Mouse (Mus musculus) stomach, postnatal 0 days (tissue): ENCODE measurements around the gene Rbms3.

Source experiments
- CTCF ChIP-seq: IDR thresholded peaks from 2 replicates; pipeline ENCODE4 v1.5.1; 2016; ENCODE audit warnings: antibody characterized with exemption, low read depth, mild to moderate bottlenecking, moderate library complexity
- EP300 ChIP-seq: optimal IDR thresholded peaks from 2 replicates; pipeline ENCODE3; 2016; ENCODE audit warnings: antibody characterized with exemption

- TF ChIP-seq CTCF (no peak), EP300 (no peak)
These were observed 926.6 kb downstream of the Rbms3 start for GRCm38 (mm10) chr9:116703119-116703518.
